25 mouse cellular contexts compared by ENCODE assay signal in the genomic region with DNA sequence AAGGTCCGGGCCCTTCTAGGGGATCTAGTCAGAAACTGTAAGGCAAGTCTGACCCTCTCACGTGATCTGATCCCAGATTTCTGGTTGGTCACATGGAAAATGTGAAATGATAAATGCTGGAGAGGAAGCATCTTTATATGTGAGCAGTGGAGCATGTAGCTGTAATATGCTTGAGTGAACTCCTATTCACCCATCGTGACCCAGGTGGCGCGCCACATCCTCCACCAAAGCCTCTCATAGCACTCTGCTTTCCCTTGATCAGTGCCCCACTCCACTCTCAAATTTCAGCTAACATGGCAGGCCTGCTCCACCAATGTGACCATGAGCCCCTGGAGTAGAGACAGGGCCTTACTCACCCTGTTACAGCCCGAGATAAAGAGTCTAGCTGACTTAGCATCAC.
DNase-seq lines count a peak whose midpoint lies in the region; ATAC-seq and TF ChIP-seq lines count a peak whose summit lies in the region.
"Had no signal": no experiment of that assay in that cellular context is flagged by ENCODE, and none has a peak within 500 bp of the region (broad histone marks: within the 10 kb centered on the region; RNA-seq: fewer than 3 reads in every experiment).

No protein-coding gene starts in this region.

- no peaks in the 10 kb centered on the region for H3K9me3 ChIP-seq in kidney, embryonic 15.5 days (replicated peaks)
- no peaks in the 10 kb centered on the region for H3K9me3 ChIP-seq in hindbrain, postnatal 0 days (ENCODE audit: low read length)
- H3K9me3 ChIP-seq: embryonic facial prominence, embryonic 13.5 days; forebrain, embryonic 15.5 days; heart, embryonic 13.5 days; limb, embryonic 15.5 days; liver, embryonic 15.5 days had no signal

- H3K4me3 ChIP-seq in kidney, embryonic 15.5 days (replicated peaks), result no peak overlapping the region
- H3K4me3 ChIP-seq in C2C12 (ENCODE audit: insufficient read depth, poor library complexity, severe bottlenecking) (no peak overlapping the region), myocyte (no peak overlapping the region)
- H3K4me3 ChIP-seq in hindbrain, postnatal 0 days (ENCODE audit: low read length), result no peak overlapping the region
- H3K4me3 ChIP-seq: embryonic facial prominence, embryonic 13.5 days; forebrain, embryonic 15.5 days; heart, adult 2 months; heart, embryonic 13.5 days; left cerebral cortex, adult 2 months; limb, embryonic 15.5 days; liver, embryonic 15.5 days had no signal

- 0 out of 2 replicates have a peak, but pooled peaks cover 10% of the 10 kb centered on the region for H3K4me1 ChIP-seq in kidney, embryonic 15.5 days
- H3K4me1 ChIP-seq in hindbrain, postnatal 0 days (ENCODE audit: insufficient read depth, low read length), result no peaks in the 10 kb centered on the region
- H3K4me1 ChIP-seq: forebrain, embryonic 15.5 days; liver, embryonic 15.5 days had no signal

- TF ChIP-seq POLR2A in myocyte (IDR thresholded peaks at IDR 0.05; ENCODE audit: insufficient read length, low read depth), result no peak

- H3K36me3 ChIP-seq in kidney, embryonic 15.5 days, result no peaks in the 10 kb centered on the region
- no peaks in the 10 kb centered on the region for H3K36me3 ChIP-seq in C2C12 (ENCODE audit: control insufficient read depth, insufficient read depth)
- H3K36me3 ChIP-seq in myocyte (ENCODE audit: control insufficient read depth, insufficient read depth), result no peaks in the 10 kb centered on the region
- no peaks in the 10 kb centered on the region for H3K36me3 ChIP-seq in hindbrain, postnatal 0 days (ENCODE audit: insufficient read depth, low read length)
- H3K36me3 ChIP-seq: embryonic facial prominence, embryonic 13.5 days; forebrain, embryonic 15.5 days; heart, embryonic 13.5 days; limb, embryonic 15.5 days; liver, embryonic 15.5 days had no signal

- no peak for DNase-seq in kidney, adult 9 months
- DNase-seq in A20 (ENCODE audit: low read depth, low spot score), result peak; percentile 85
- DNase-seq in hindbrain, postnatal 0 days (ENCODE audit: low spot score), result no peak
- no peak for DNase-seq in left cerebral cortex, postnatal 10 days (ENCODE audit: extremely low spot score in 1 of 2, low spot score in 2 of 2)
- DNase-seq: cerebellum, adult 11-12 months; cerebellum, postnatal 10 days; gastrocnemius, postnatal 25 days; heart, adult 2 months; kidney, adult 8-10 months; layer of hippocampus, adult 9-11 months; left cerebral cortex, postnatal 4 days; thymus, adult 18-20 months; thymus, postnatal 36 days had no signal

- 45% methylated on average over 6 of the region's 6 CpGs for WGBS in kidney, embryonic 15.5 days
- WGBS in hindbrain, postnatal 0 days, result 53% methylated on average over 6 of the region's 6 CpGs

- no peak overlapping the region for H3K27ac ChIP-seq in kidney, embryonic 15.5 days
- no peak overlapping the region for H3K27ac ChIP-seq in hindbrain, postnatal 0 days
- H3K27ac ChIP-seq: embryonic facial prominence, embryonic 13.5 days; forebrain, embryonic 15.5 days; heart, adult 2 months; heart, embryonic 13.5 days; hindbrain, embryonic 14.5 days; left cerebral cortex, adult 2 months; limb, embryonic 15.5 days; liver, embryonic 15.5 days; macrophage had no signal

- no peak overlapping the region for H3K9ac ChIP-seq in kidney, embryonic 15.5 days
- H3K9ac ChIP-seq in hindbrain, postnatal 0 days (replicated peaks; ENCODE audit: low read length), result no peak overlapping the region
- H3K9ac ChIP-seq: embryonic facial prominence, embryonic 13.5 days; forebrain, embryonic 15.5 days; heart, embryonic 13.5 days; hindbrain, embryonic 14.5 days; limb, embryonic 15.5 days; liver, embryonic 15.5 days had no signal

- no peak overlapping the region for H3ac ChIP-seq in C2C12 (ENCODE audit: control insufficient read depth, insufficient read length, low read depth)
- H3ac ChIP-seq in myocyte (ENCODE audit: control insufficient read depth, insufficient read length), result no peak overlapping the region

- no peaks in the 10 kb centered on the region for H3K79me3 ChIP-seq in C2C12 (ENCODE audit: low read depth)

- H3K4me2 ChIP-seq in kidney, embryonic 15.5 days, result no peak overlapping the region
- H3K4me2 ChIP-seq in myocyte (ENCODE audit: low read depth), result no peak overlapping the region
- H3K4me2 ChIP-seq in hindbrain, postnatal 0 days (ENCODE audit: low read depth, low read length), result no peak overlapping the region
- H3K4me2 ChIP-seq: embryonic facial prominence, embryonic 13.5 days; forebrain, embryonic 15.5 days; heart, embryonic 13.5 days; hindbrain, embryonic 14.5 days; limb, embryonic 15.5 days; liver, embryonic 15.5 days had no signal

- TF ChIP-seq CTCF in C2C12 (IDR thresholded peaks at IDR 0.05; ENCODE audit: control insufficient read depth, insufficient read depth, insufficient read length), result no peak
- no peak for TF ChIP-seq CTCF in hindbrain, postnatal 0 days (IDR thresholded peaks at IDR 0.05; ENCODE audit: low read depth)

- no peaks in the 10 kb centered on the region for H3K79me2 ChIP-seq in C2C12 (ENCODE audit: control insufficient read depth, insufficient read depth)
- H3K79me2 ChIP-seq in myocyte (ENCODE audit: control insufficient read depth, insufficient read depth), result no peaks in the 10 kb centered on the region

- ATAC-seq in kidney, embryonic 15.5 days (replicated peaks; ENCODE audit: low FRiP score), result peak; percentile 71; the same call in 1 of the 2 replicates
- no peak for ATAC-seq in hindbrain, postnatal 0 days
- ATAC-seq: forebrain, embryonic 15.5 days; midbrain, embryonic 16.5 days had no signal

- intact Hi-C loops in left cerebral cortex, postnatal 10 days (cut with DNase I), result no loop called here

- H3K27me3 ChIP-seq in kidney, embryonic 15.5 days, result no peaks in the 10 kb centered on the region
- no peaks in the 10 kb centered on the region for H3K27me3 ChIP-seq in C2C12 (ENCODE audit: control insufficient read depth, insufficient read depth, insufficient read length)
- H3K27me3 ChIP-seq in myocyte (ENCODE audit: control insufficient read depth, insufficient read depth, insufficient read length), result no peaks in the 10 kb centered on the region
- no peaks in the 10 kb centered on the region for H3K27me3 ChIP-seq in hindbrain, postnatal 0 days (ENCODE audit: insufficient read depth, low read length)
- H3K27me3 ChIP-seq: embryonic facial prominence, embryonic 13.5 days; forebrain, embryonic 15.5 days; limb, embryonic 15.5 days; liver, embryonic 15.5 days had no signal

TF ChIP-seq in C2C12, 6 proteins besides CTCF, POLR2A, EP300 and RAD21:
- TF ChIP-seq FOSL1 (IDR thresholded peaks at IDR 0.05; ENCODE audit: insufficient read depth, low read length, poor library complexity, severe bottlenecking), result no peak
- TF ChIP-seq MYOG (IDR thresholded peaks at IDR 0.05; ENCODE audit: control insufficient read depth, extremely low read depth, insufficient read length), result no peak
- no peak for TF ChIP-seq MYOD1 (IDR thresholded peaks at IDR 0.05; ENCODE audit: control insufficient read depth, insufficient read length, low read depth)
- no peak for TF ChIP-seq MAX (IDR thresholded peaks at IDR 0.05)
- TF ChIP-seq CEBPB (IDR thresholded peaks at IDR 0.05; ENCODE audit: low read depth), result no peak
- TF ChIP-seq USF1 (IDR thresholded peaks at IDR 0.05; ENCODE audit: low read depth), result peak; percentile 84

TF ChIP-seq in myocyte, 11 proteins besides CTCF, POLR2A, EP300 and RAD21:
- TF ChIP-seq USF1 (IDR thresholded peaks at IDR 0.05; ENCODE audit: low read depth) (peak; percentile 21), E2F4 (IDR thresholded peaks at IDR 0.05; ENCODE audit: insufficient read depth) (no peak)
TF ChIP-seq in myocyte: peak in this region for 1.
